Mouse (Mus musculus) testis, postnatal 14 days (tissue): ENCODE measurements around the gene Hist1h4j.
"Not testable (repeated sequence)": the region's sequence is repeated elsewhere in the genome, so short reads cannot be mapped to it uniquely, and the experiment has no call there.

Source experiments
- DNase-seq: peaks from one replicate; pipeline ENCODE4 v3.0.0; 2021; ENCODE audit warnings: low spot score

Hist1h4j gene

DNA sequence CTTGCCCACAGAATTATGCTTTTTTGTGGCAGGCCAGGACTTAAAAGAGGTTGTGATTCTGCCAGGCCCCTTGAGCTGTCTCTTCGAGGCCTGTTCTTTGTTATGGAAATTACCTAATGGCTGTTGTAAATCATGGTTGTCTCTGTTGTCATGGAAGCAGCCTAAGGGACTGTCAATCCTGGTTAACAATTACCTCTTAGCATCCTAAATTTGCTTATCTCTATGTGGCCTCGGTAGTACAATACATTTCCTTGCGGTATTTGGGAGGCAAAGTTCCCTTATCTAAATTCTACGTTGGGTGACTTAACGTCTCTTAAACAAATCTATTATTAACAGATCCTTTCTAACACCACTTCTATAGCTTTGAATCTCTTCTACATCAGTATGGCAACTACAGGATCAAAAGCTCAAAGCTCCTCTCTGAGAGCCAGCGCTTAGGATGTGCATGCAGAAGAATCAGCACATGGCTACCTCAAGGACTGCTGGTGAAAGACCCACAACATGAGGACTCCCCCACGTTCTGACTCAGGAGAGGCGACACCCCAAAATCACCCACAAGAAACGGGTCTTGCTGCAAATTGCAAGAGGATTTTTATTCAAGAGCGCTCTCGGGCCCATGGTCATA lies 6.8 kb upstream of the Hist1h4j start:
- no peak for DNase-seq

- DNase-seq, result no peak
Observed at GRCm38 (mm10) chr13:21729544-21729943, 5.3 kb upstream of the Hist1h4j start.

- DNase-seq, result no peak
Observed at GRCm38 (mm10) chr13:21733466-21733865, 1.4 kb upstream of the Hist1h4j start.

GRCm38 (mm10) chr13:21734010-21734905 lies 606 bp upstream of the Hist1h4j start:
- peak; percentile 79 for DNase-seq

- DNase-seq, result no peak
Observed at GRCm38 (mm10) chr13:21745006-21745405, 10.1 kb downstream of the Hist1h4j start.

DNA sequence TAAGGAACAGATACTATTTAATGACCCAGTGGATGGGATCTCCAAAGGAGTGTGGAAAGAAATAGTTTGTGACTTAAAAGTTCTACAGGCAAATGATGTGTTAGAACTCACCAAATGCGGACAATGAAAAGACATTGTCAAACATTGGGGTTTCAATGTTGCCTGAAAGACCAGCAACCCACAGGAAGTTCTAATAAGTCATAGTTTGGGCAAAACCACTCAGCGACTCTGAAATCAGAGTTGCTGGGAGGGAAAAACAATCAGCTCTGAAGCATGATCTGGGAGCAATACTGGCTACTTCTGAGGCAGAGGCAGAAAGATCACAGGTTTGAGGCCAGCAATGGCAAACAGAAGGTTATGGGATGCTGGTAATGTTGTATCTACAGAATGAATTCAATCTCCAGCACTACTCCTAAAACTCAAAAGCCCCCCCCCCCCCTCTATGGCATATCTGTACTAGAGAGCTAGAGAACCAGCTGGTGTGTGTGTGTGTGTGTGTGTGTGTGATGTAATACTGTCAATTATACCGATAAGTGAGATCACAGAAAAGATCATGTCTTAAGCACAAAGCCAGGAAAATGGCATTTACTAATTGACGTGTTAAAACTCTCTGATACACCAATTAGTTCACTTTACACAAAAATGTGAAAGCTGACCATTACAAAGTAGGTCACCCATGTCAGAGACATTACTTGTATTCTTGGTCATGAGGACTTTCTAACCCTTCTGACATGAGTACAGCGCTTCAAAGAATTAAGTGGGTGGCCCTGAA lies 14.7 kb downstream of the Hist1h4j start:
- no peak for DNase-seq

DNA sequence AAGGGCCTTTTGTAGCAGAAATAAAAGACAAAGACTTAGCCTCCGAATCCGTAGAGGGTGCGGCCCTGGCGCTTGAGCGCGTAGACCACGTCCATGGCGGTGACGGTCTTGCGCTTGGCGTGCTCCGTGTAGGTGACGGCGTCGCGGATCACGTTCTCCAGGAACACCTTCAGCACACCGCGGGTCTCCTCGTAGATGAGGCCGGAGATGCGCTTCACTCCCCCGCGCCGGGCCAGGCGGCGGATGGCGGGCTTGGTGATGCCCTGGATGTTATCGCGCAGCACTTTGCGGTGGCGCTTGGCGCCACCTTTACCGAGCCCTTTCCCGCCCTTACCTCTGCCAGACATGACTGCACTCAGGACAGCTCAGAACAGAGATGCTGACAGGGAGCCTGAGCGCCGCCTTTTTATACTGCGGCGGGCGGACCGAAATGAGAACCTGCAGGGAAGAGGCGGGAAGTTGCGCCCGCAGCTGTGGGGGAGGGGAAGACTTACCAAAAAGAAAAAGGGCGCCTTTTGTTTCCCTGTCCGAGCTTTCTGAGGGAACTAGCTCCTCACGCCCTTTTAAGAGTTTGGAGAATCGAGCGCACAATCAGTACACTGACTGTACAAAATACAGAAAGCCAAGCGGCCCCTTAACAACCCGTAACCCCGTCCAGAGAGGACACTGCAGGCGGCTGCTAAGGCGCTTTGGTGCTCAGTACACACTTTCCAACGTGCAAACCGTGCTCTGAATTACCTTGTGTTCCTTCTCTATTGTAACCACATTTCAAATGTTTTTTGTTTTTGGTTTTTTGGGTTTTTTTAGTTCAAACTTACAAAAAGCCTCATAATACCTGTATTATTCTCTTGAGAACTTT lies 15.5 kb downstream of the Hist1h4j start, which contains the start of gene Hist1h4k:
TSS of gene Hist1h4k (minus strand) at position 347 of the 859 bp plus-strand sequence.
- DNase-seq, result peak; percentile 98

- no peak for DNase-seq
Observed at GRCm38 (mm10) chr13:21751417-21751816, 16.6 kb downstream of the Hist1h4j start.

GRCm38 (mm10) chr13:21751827-21752226 lies 17.0 kb downstream of the Hist1h4j start:
- DNase-seq, result no peak

DNA sequence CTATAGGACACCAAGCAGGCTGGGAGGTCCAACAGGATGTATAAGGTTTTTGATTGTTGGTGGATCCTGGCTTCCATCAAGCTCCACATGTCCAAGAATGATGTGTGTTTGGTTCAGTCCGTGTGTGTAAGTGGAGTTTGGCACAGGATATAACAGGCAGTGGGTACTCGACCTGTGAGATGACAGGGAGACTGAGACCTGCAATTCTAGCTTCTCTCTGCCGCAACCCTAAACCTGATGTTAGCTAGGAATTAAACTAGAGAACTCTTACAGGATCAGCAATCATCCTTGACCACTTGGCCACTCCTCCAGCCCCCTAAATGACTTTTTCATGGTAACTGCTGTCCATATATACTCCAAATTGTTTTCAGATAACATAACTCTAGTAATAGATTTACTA lies 17.5 kb downstream of the Hist1h4j start:
- DNase-seq, result no peak

GRCm38 (mm10) chr13:21753051-21753523 lies 18.2 kb downstream of the Hist1h4j start:
- no peak for DNase-seq

DNA sequence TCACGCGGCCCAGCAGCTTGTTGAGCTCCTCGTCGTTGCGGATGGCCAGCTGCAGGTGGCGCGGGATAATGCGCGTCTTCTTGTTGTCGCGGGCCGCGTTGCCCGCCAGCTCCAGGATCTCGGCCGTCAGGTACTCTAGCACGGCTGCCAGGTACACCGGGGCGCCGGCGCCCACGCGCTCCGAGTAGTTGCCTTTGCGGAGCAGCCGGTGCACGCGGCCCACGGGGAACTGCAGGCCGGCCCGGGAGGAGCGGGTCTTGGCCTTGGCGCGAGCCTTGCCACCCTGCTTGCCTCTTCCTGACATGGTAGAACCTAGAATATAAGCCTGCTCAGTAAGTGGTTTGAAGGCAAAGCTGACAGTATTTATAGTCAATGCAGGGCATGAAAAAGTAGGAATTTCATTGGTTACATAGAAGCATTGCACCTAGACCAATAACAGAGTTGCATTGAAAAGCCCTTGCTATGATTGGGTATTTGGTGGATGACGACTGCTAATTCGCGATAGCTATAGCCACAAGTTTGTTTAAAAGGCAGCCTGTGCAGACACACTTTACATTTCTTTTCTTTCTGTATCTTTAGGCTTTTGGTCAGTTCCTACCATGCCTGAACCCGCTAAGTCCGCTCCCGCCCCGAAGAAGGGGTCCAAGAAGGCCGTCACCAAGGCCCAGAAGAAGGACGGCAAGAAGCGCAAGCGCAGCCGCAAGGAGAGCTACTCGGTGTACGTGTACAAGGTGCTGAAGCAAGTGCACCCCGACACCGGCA lies 18.8 kb downstream of the Hist1h4j start, which contains the start of the genes Hist1h2ak and Hist1h2bn:
TSS of gene Hist1h2ak (minus strand) at position 304 of the 762 bp plus-strand sequence.
TSS of gene Hist1h2bn (plus strand) at position 600 of the 762 bp plus-strand sequence.
- DNase-seq, result peak; percentile 85

DNA sequence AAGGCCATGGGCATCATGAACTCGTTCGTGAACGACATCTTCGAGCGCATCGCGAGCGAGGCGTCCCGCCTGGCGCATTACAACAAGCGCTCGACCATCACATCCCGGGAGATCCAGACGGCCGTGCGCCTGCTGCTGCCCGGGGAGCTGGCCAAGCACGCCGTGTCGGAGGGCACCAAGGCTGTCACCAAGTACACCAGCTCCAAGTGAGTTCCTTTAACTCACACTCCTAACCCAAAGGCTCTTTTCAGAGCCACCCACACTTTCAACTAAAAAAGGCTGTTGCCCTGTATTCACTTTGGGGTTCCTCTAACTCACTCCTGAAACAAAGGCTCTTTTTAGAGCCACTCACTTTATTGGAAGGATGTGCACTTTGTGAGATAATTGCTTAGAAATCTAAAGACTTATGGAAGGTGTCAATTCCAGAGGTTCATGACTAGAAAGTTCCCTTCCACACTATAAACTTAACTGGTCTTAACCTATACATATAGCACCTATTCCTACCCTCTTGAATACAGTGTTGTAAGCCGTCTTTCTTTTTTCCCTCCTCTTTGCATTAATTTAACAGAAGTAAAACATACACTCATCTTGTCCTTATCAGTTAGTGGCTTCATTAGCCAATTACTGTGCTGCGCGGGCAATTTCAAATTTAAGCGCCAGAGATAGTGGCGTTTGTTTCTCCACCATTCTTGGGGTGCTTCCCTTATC lies 19.6 kb downstream of the Hist1h4j start:
- DNase-seq, result not testable (repeated sequence)

DNA sequence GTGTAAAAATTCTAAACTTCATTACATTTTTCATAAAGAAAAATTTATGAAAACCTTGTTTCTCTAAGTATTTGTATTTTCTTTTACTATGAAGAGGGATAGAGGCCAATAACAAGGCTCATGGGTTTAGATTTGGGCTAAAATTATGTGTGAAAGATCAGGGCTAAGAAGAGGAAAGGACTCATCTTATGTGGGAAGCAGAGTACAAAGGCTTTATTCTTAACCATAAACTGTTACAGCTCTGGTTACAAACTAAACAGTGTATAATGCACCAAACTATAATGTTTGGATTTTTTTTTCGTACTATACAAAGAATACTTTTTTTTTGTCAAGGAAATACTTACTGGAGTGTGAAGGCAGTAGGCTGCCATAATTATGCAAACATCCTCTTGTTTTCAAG lies 20.8 kb downstream of the Hist1h4j start:
- no peak for DNase-seq

GRCm38 (mm10) chr13:21778814-21779766 lies 44.2 kb downstream of the Hist1h4j start:
- peak; percentile 68 for DNase-seq

- DNase-seq, result peak; percentile 64
Observed at GRCm38 (mm10) chr13:21779767-21780731, 45.2 kb downstream of the Hist1h4j start, which contains the start of gene Hist1h1b. Gene Hist1h1b (minus strand): TSS chr13:21780625.

GRCm38 (mm10) chr13:21781021-21781555 lies 46.2 kb downstream of the Hist1h4j start:
- DNase-seq, result no peak
